Mouse (Mus musculus) heart, adult 10 weeks (tissue): ENCODE measurements around the gene Tmem160. TPM values are rescaled to one million over a fixed set of nuclear protein-coding genes. Genes with fewer than 3 reads are reported as not detected.

Experiments used
- polyA plus RNA-seq: library from polyadenylated mRNA; stranded (reverse); fragments of 350-450 nt; fragmentation: Illumina TruSeq; extraction: RNeasy Lipid Tissue Mini Kit (QIAGEN cat#74804); gene quantifications from one replicate; pipeline ENCODE4 v1.2.3, GENCODE M21; 2014; ENCODE audit warnings: low read depth, low replicate concordance

The Tmem160 gene
- polyA plus RNA-seq: 60.7 TPM

DNA sequence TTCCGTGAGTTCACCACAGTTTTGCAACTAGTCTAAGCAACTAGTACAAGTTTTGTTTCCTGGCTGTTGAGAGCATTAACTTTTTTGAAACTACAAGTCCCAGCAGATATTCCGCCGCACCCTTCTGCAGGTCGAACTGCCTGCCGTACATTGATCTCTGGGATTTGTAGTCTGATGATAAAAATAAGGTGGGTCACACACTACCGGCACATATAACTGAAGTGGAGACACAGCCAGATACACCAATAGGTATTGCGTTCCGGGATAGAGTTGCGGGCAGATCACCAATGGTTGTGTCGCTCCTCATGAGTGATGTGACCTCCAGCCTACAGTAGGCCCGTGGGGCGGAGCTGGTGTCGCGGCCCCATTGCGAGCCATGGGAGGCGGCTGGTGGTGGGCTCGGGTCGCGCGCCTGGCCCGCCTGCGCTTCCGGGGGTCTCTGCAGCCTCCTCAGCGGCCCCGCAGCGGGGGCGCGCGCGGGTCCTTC lies at the start of gene Tmem160:
TSS of gene Tmem160 (plus strand) at position 193 of the 487 bp plus-strand sequence.

DNA sequence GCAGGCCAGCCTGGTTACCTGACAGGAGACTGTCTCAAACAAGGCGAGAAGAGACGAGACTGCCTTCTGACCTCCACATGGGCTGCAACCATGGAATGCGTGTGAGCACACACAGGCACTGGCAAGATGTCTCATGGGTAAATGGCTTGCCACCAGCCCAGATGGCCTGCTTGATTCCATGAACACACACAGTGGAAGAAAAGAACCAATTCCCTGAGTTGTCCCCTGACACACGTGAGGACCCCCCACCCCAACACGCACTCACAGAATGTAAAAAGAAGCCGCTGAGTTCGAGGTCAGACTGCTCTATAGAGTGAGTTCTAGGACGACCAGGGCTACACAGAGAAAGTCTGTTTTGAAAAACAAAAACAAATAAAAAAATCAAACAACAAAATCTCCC lies 25.0 kb downstream of the Tmem160 start, which contains the start of gene Npas1:
TSS of gene Npas1 (minus strand) at position 101 of the 400 bp plus-strand sequence.

Other genes starting within 250 kb of the Tmem160 start
- gene Dhx34, start 230.7 kb upstream of the Tmem160 start, polyA plus RNA-seq: 6.8 TPM
- 0.71 TPM for gene C5ar2, start 208.6 kb upstream of the Tmem160 start, polyA plus RNA-seq
- gene C5ar1, start 193.2 kb upstream of the Tmem160 start, polyA plus RNA-seq: 4.4 TPM
- 11.7 TPM for gene Inafm1, start 179.2 kb upstream of the Tmem160 start, polyA plus RNA-seq
- 72.3 TPM for gene Ccdc9, start 166.0 kb upstream of the Tmem160 start, polyA plus RNA-seq
- 3.8 TPM for gene Bbc3, start 144.4 kb upstream of the Tmem160 start, polyA plus RNA-seq
- 36.4 TPM for gene Sae1, start 65.0 kb upstream of the Tmem160 start, polyA plus RNA-seq
- gene Zc3h4, start 51.9 kb upstream of the Tmem160 start, polyA plus RNA-seq: 20.4 TPM
- gene Npas1, start 24.9 kb downstream of the Tmem160 start, polyA plus RNA-seq: not detected
- 23.7 TPM for gene Arhgap35, start 162.2 kb downstream of the Tmem160 start, polyA plus RNA-seq
- not detected for gene Ceacam15, start 222.9 kb downstream of the Tmem160 start, polyA plus RNA-seq